Mouse (Mus musculus) ES-E14 (cell line): Measurements from ENCODE around the gene Scube1. TPM values are rescaled to one million over a fixed set of nuclear protein-coding genes. Genes with fewer than 3 reads are reported as not detected.

Source experiments
- DNase-seq: peaks from one replicate; pipeline ENCODE4 v3.0.0-alpha.2; 2013; ENCODE audit warnings: low read depth, low spot score
- H3K27ac ChIP-seq: 2 replicates; pipeline ENCODE4 v1.5.1; 2012; ENCODE audit warnings: low read depth, mild to moderate bottlenecking, low read length, moderate library complexity, mixed read lengths; ENCODE audit not compliant: poor library complexity, insufficient read depth, severe bottlenecking
- H3K36me3 ChIP-seq: 2 replicates; pipeline ENCODE4 v1.6.1; 2012; ENCODE audit warnings: mild to moderate bottlenecking, low read length, moderate library complexity, mixed read lengths; ENCODE audit not compliant: control insufficient read depth, poor library complexity, insufficient read depth, severe bottlenecking
- H3K4me1 ChIP-seq, 2 experiments: fragments of 150-350 bp in 1 of 2; sonication (generic) in 1 of 2; 2 replicates each; pipeline ENCODE4 v1.6.1; 2012; ENCODE audit warnings: low read length in 2 of 2, mild to moderate bottlenecking in 1 of 2, mixed read lengths in 1 of 2; ENCODE audit not compliant: control insufficient read depth in 2 of 2, insufficient read depth in 2 of 2, poor library complexity in 1 of 2
- H3K4me3 ChIP-seq, 2 experiments: fragments of 150-350 bp in 1 of 2; sonication (generic) in 1 of 2; 2 replicates each; pipeline ENCODE4 v1.5.1; 2012; ENCODE audit warnings: low read length in 2 of 2, low read depth in 1 of 2, mild to moderate bottlenecking in 1 of 2, mixed read lengths in 1 of 2; ENCODE audit not compliant: insufficient read depth in 1 of 2, poor library complexity in 1 of 2, severe bottlenecking in 1 of 2
- H3K9ac ChIP-seq: 2 replicates; pipeline ENCODE4 v1.6.1; 2012; ENCODE audit warnings: low read depth, mild to moderate bottlenecking, low read length, mixed read lengths; ENCODE audit not compliant: poor library complexity, insufficient read depth, severe bottlenecking
- H3K9me3 ChIP-seq: fragments of 150-350 bp; sonication (generic); 2 replicates; pipeline ENCODE4 v1.6.1; 2012; ENCODE audit warnings: low read depth, mild to moderate bottlenecking, low read length; ENCODE audit not compliant: control insufficient read depth, insufficient read depth
- CHD2 ChIP-seq: IDR thresholded peaks from 2 replicates; pipeline ENCODE4 v1.6.1; 2014; ENCODE audit warnings: mild to moderate bottlenecking, low read depth, low read length, inconsistent platforms
- HCFC1 ChIP-seq: IDR thresholded peaks from 2 replicates; pipeline ENCODE4 v1.6.1; 2012; ENCODE audit warnings: low read length, inconsistent platforms, borderline replicate concordance; ENCODE audit not compliant: insufficient read depth
- MAFK ChIP-seq: IDR thresholded peaks from 2 replicates; pipeline ENCODE4 v1.6.1; 2014; ENCODE audit warnings: mild to moderate bottlenecking, low read depth, low read length, inconsistent platforms; ENCODE audit not compliant: insufficient read depth
- ZC3H11A ChIP-seq: IDR thresholded peaks from 2 replicates; pipeline ENCODE4 v1.6.1; 2012; ENCODE audit warnings: low read depth, mild to moderate bottlenecking, inconsistent platforms, low read length, borderline replicate concordance
- ZNF384 ChIP-seq: IDR thresholded peaks from 2 replicates; pipeline ENCODE4 v1.6.1; 2012; ENCODE audit warnings: low read depth, low read length, inconsistent platforms
- in situ Hi-C, 2 experiments: fragments of 600-800 bp; cut with MboI; formaldehyde crosslinking; loops; one replicate each; pipeline ENCODE4 v1.15.1; 2025; ENCODE audit warnings: low sequenced_read_pairs in 2 of 2, inconsistent platforms in 1 of 2; ENCODE audit not compliant: unreplicated experiment in 2 of 2
- total RNA-seq: library from RNA; depleted of rRNA; stranded (reverse); fragments of 300-350 nt; gene quantifications from 2 replicates; pipeline ENCODE4 v1.2.3, GENCODE M21; 2012

The Scube1 gene
- total RNA-seq, 1 experiment = 1.7 TPM

GRCm38 (mm10) chr15:83663066-83663465, 61.8 kb downstream of the Scube1 start:
- H3K9ac ChIP-seq = no peak overlapping the region
- no peak for TF ChIP-seq ZNF384
- TF ChIP-seq ZC3H11A = no peak
- TF ChIP-seq HCFC1 = no peak
- TF ChIP-seq CHD2 = no peak
- TF ChIP-seq MAFK = no peak
- no peak for DNase-seq
- H3K4me1 ChIP-seq = no peaks in the 10 kb centered on the region
- no peak overlapping the region for H3K27ac ChIP-seq
- no peaks in the 10 kb centered on the region for H3K36me3 ChIP-seq
- no peaks in the 10 kb centered on the region for H3K9me3 ChIP-seq
- no peak overlapping the region for H3K4me3 ChIP-seq
- in situ Hi-C loops = no loop called here

DNA sequence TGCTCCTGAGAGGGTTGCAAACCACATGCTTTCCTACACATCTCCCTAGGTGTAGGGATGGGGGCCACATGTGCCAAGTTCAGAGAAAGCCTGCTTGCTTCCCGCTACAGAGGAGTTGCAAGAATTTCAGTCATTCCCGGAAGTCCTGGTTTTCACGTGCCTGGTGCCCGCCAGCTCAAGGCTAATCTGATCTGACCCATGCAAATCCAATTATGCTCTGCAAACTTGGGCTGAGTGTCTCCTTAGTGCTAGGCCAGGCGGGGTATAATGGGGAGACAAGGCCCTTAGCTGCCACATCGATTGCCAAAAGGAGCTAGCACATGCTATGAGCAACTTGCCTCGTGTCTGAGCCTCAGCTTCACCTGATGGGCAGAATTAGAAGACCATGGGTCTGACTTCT, 62.7 kb downstream of the Scube1 start:
- TF ChIP-seq ZNF384 (no peak), ZC3H11A (no peak), HCFC1 (no peak), CHD2 (no peak), MAFK (no peak)
- H3K36me3 ChIP-seq = no peaks in the 10 kb centered on the region

DNA sequence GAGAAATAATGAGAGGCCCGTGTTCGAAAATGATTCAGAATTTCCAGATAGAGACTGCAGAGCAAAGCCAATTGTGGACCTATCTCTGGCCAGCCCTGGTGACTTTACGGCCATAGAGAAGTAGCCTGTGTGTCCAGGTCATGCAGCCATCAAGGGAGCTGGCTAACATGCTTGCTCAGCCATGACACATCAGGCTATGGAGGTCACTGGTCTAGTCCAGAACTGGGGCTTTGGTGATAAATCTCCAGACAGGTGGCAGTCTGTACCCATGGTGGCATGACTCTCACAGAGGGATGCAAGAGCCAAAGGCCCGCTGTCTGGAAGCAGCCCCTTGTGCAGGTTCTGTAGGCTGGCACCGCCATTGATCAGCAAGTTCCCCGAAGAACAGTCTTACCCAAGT, 82.3 kb downstream of the Scube1 start:
- H3K9me3 ChIP-seq = no peaks in the 10 kb centered on the region
- in situ Hi-C loops = no loop called here
- no peak overlapping the region for H3K9ac ChIP-seq
- no peak overlapping the region for H3K4me3 ChIP-seq
- H3K27ac ChIP-seq = no peak overlapping the region
- no peak for DNase-seq
- H3K36me3 ChIP-seq = no peaks in the 10 kb centered on the region
- peaks cover 0 to 6% of the 10 kb centered on the region in 2 experiments; a peak in 1 of 4 replicates for H3K4me1 ChIP-seq
- TF ChIP-seq CHD2 (no peak), ZNF384 (no peak), HCFC1 (no peak), ZC3H11A (no peak), MAFK (no peak)

More for the DNA sequence above, 62.7 kb downstream of the Scube1 start:
- no peak for DNase-seq
- Histone ChIP-seq H3K27ac (no peak overlapping the region), H3K9ac (no peak overlapping the region), H3K4me1 (no peaks in the 10 kb centered on the region), H3K4me3 (no peak overlapping the region), H3K9me3 (no peaks in the 10 kb centered on the region)
- in situ Hi-C loops = no loop called here

DNA sequence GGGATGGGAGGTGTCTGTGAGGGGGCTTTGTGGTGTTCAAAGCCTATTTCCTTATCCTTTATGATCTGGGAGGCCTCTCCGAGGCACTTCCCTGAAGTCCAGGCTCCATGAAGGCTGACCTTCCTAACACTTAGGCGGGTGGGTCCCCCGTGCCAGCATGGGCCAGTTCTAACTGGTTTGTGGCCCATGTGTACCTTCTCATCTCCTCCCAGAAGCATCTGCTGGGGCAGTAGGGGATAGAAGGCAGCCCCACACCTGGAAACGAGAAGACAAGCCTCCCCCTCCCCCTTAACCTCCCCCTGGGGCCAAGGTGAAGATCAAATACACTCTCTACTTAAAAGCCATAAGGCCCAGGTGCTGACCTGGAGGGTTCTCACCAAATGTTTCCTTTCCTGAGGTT, 84.6 kb downstream of the Scube1 start:
- DNase-seq = no peak
- H3K4me1 ChIP-seq = peaks cover 0 to 19% of the 10 kb centered on the region in 2 experiments; a peak in 1 of 4 replicates
- no peak overlapping the region for H3K27ac ChIP-seq
- no peaks in the 10 kb centered on the region for H3K9me3 ChIP-seq
- no peak for TF ChIP-seq CHD2
- TF ChIP-seq HCFC1 = no peak
- no peak for TF ChIP-seq MAFK
- TF ChIP-seq ZC3H11A = no peak
- TF ChIP-seq ZNF384 = no peak
- H3K4me3 ChIP-seq = no peak overlapping the region
- H3K36me3 ChIP-seq = no peaks in the 10 kb centered on the region
- no peak overlapping the region for H3K9ac ChIP-seq
- in situ Hi-C loops = no loop called here

DNA sequence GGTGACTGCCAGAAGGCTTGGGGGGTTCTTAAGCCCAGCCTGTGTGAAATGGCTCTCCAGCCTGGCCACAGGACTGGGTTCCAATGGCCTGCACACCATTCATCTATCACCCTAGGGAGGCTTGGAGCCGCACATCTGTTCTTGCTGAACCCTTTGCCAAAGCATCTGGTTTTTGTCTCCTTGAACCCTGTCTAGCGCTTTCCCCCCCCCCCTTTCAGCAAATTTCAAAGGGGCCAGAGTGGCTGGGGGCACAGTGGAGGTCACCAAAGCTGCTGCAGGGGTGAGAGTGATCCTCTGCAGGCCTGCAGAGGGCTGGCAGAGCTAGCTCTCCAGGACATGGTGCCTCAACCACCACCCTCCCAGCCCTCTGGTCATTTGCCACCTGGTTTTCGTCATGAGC, 85.7 kb downstream of the Scube1 start:
- Histone ChIP-seq H3K36me3 (no peaks in the 10 kb centered on the region), H3K4me1 (peaks cover 1 to 27% of the 10 kb centered on the region in 2 experiments; a peak in 1 of 4 replicates), H3K27ac (no peak overlapping the region), H3K9ac (no peak overlapping the region), H3K9me3 (no peaks in the 10 kb centered on the region), H3K4me3 (no peak overlapping the region)
- in situ Hi-C loops = loop anchor here in 1 of 2 experiments (10.0 kb wide), 1 partner anchor 116 kb away; no protein-coding TSS in a partner anchor
- DNase-seq = no peak
- TF ChIP-seq CHD2 (no peak), ZC3H11A (no peak), HCFC1 (no peak), MAFK (no peak), ZNF384 (no peak)
